ENCODE assay signal across 12 mouse cellular contexts in the genomic region with DNA sequence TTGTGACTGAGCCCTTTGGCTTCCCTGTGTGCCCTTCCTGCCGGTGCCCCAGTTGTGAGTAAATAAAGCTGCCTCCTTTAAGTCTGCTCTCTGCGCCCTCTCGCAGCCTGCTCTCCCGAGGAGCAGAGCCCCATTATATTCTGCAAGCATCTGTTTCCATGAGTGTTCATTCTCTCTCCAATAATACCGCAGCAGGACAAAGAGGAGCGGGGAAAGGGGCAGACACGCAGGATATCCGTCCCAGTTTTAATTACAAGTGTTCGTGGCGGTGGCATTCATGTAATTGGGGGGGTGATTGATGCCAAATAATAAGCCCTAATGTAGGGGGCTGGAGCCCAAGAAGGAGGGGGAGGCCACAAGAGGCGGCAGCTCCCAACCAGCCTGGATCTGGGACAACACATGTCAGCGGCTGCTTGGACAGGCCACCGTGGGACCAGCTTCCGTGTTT.
DNase-seq lines count a peak whose midpoint lies in the region; ATAC-seq and TF ChIP-seq lines count a peak whose summit lies in the region.
"Had no signal": no experiment of that assay in that cellular context is flagged by ENCODE, and none has a peak within 500 bp of the region (broad histone marks: within the 10 kb centered on the region; RNA-seq: fewer than 3 reads in every experiment).

No protein-coding gene starts in this region.

- peaks cover 10% of the 10 kb centered on the region; the same call in 1 of the 2 replicates for H3K27me3 ChIP-seq in forebrain, embryonic 16.5 days (replicated peaks; ENCODE audit: control insufficient read depth, insufficient read depth, low read length)
- H3K27me3 ChIP-seq in limb, embryonic 12.5 days = peaks cover 15% of the 10 kb centered on the region; the same call in 1 of the 2 replicates
- no peaks in the 10 kb centered on the region for H3K27me3 ChIP-seq in neural tube, embryonic 14.5 days (ENCODE audit: control insufficient read depth, insufficient read depth, low read length)
- no peaks in the 10 kb centered on the region for H3K27me3 ChIP-seq in lung, postnatal 0 days (replicated peaks; ENCODE audit: insufficient read depth, low read length)

- H3K27ac ChIP-seq in forebrain, embryonic 16.5 days (ENCODE audit: low read length) = peak overlapping the region; percentile 69
- no peak overlapping the region for H3K27ac ChIP-seq in limb, embryonic 12.5 days
- H3K27ac ChIP-seq in neural tube, embryonic 14.5 days (ENCODE audit: low read depth, low read length) = no peak overlapping the region
- H3K27ac ChIP-seq in lung, postnatal 0 days (ENCODE audit: low read length) = no peak overlapping the region
- H3K27ac ChIP-seq: embryonic facial prominence, embryonic 13.5 days had no signal

- no peak for TF ChIP-seq CTCF in lung, postnatal 0 days (IDR thresholded peaks at IDR 0.05)

- peaks cover 17% of the 10 kb centered on the region for H3K4me1 ChIP-seq in forebrain, embryonic 16.5 days (replicated peaks; ENCODE audit: control insufficient read depth, insufficient read depth, low read length)
- H3K4me1 ChIP-seq in limb, embryonic 12.5 days (replicated peaks) = peaks cover 15% of the 10 kb centered on the region
- H3K4me1 ChIP-seq in neural tube, embryonic 14.5 days (ENCODE audit: control insufficient read depth, insufficient read depth, low read length) = peaks cover 3% of the 10 kb centered on the region; the same call in 1 of the 2 replicates
- H3K4me1 ChIP-seq in lung, postnatal 0 days (ENCODE audit: insufficient read depth, low read depth, low read length) = no peaks in the 10 kb centered on the region

- ATAC-seq in forebrain, embryonic 16.5 days = peak; percentile 95
- no peak; the same call in 1 of the 2 replicates for ATAC-seq in limb, embryonic 12.5 days (ENCODE audit: insufficient number of reproducible peaks, insufficient read depth, low FRiP score, low TSS enrichment, low read depth)
- peak; percentile 24; the same call in 1 of the 2 replicates for ATAC-seq in neural tube, embryonic 14.5 days (ENCODE audit: low read depth)
- ATAC-seq in lung, postnatal 0 days = no peak

- WGBS in forebrain, embryonic 16.5 days = 7% methylated on average over 14 of the region's 14 CpGs
- WGBS in limb, embryonic 12.5 days = 41% methylated on average over 14 of the region's 14 CpGs
- 27% methylated on average over 14 of the region's 14 CpGs for WGBS in neural tube, embryonic 14.5 days
- 79% methylated on average over 14 of the region's 14 CpGs for WGBS in lung, postnatal 0 days

- peak; percentile 85 for DNase-seq in heart, adult 11 months
- no peak for DNase-seq in heart, adult 8-10 months (ENCODE audit: low spot score)
- no peak for DNase-seq in kidney, postnatal 36 days
- DNase-seq in lung, postnatal 0 days (ENCODE audit: low spot score) = no peak
- DNase-seq in heart, postnatal 36 days = no peak
- DNase-seq: cerebellum, adult 9-11 months; kidney, postnatal 14 days; thymus, adult 2 months had no signal

- no peak overlapping the region for H3K9ac ChIP-seq in forebrain, embryonic 16.5 days (replicated peaks; ENCODE audit: low read depth, low read length)
- H3K9ac ChIP-seq in limb, embryonic 12.5 days (replicated peaks) = 0 out of 2 replicates have a peak overlapping the region, but pooled peaks have one; percentile 1
- H3K9ac ChIP-seq in neural tube, embryonic 14.5 days (replicated peaks; ENCODE audit: low read depth, low read length) = 0 out of 2 replicates have a peak overlapping the region, but pooled peaks have one; percentile 8
- H3K9ac ChIP-seq in lung, postnatal 0 days (replicated peaks; ENCODE audit: low read depth) = no peak overlapping the region
- H3K9ac ChIP-seq: embryonic facial prominence, embryonic 13.5 days had no signal

- no peaks in the 10 kb centered on the region for H3K9me3 ChIP-seq in forebrain, embryonic 16.5 days (ENCODE audit: control insufficient read depth, low read length)
- H3K9me3 ChIP-seq in limb, embryonic 12.5 days = no peaks in the 10 kb centered on the region
- H3K9me3 ChIP-seq in neural tube, embryonic 14.5 days (ENCODE audit: control insufficient read depth, low read length) = no peaks in the 10 kb centered on the region
- no peaks in the 10 kb centered on the region for H3K9me3 ChIP-seq in lung, postnatal 0 days (ENCODE audit: low read length)
- H3K9me3 ChIP-seq: embryonic facial prominence, embryonic 13.5 days had no signal

- peak overlapping the region; percentile 39 for H3K4me2 ChIP-seq in forebrain, embryonic 16.5 days (ENCODE audit: low read length)
- H3K4me2 ChIP-seq in limb, embryonic 12.5 days = peak overlapping the region; percentile 39
- H3K4me2 ChIP-seq in neural tube, embryonic 14.5 days (ENCODE audit: low read depth, low read length) = 0 out of 2 replicates have a peak overlapping the region, but pooled peaks have one; percentile 9
- no peak overlapping the region for H3K4me2 ChIP-seq in lung, postnatal 0 days (replicated peaks; ENCODE audit: low read depth, low read length)
- H3K4me2 ChIP-seq: embryonic facial prominence, embryonic 13.5 days had no signal

- no peak for TF ChIP-seq EP300 in lung, postnatal 0 days (IDR thresholded peaks at IDR 0.05)

- H3K4me3 ChIP-seq in forebrain, embryonic 16.5 days (replicated peaks; ENCODE audit: low read length) = no peak overlapping the region
- H3K4me3 ChIP-seq in limb, embryonic 12.5 days (replicated peaks) = no peak overlapping the region
- no peak overlapping the region for H3K4me3 ChIP-seq in neural tube, embryonic 14.5 days (ENCODE audit: low read depth, low read length)
- no peak overlapping the region for H3K4me3 ChIP-seq in lung, postnatal 0 days (ENCODE audit: low read depth, low read length)
- H3K4me3 ChIP-seq: embryonic facial prominence, embryonic 13.5 days had no signal

- no peaks in the 10 kb centered on the region for H3K36me3 ChIP-seq in forebrain, embryonic 16.5 days (ENCODE audit: control insufficient read depth, insufficient read depth)
- no peaks in the 10 kb centered on the region for H3K36me3 ChIP-seq in limb, embryonic 12.5 days
- no peaks in the 10 kb centered on the region for H3K36me3 ChIP-seq in neural tube, embryonic 14.5 days (ENCODE audit: control insufficient read depth, insufficient read depth, low read length)
- no peaks in the 10 kb centered on the region for H3K36me3 ChIP-seq in lung, postnatal 0 days (ENCODE audit: insufficient read depth, low read length)
- H3K36me3 ChIP-seq: embryonic facial prominence, embryonic 13.5 days had no signal

- intact Hi-C loops in heart, postnatal 36 days (cut with DNase I) = no loop called here

Comparison
In these comparisons a context has a peak if more than half of its experiments do, and no peak if none do; other contexts are left out.
1. ATAC-seq: peak in forebrain, embryonic 16.5 days (single experiment) and neural tube, embryonic 14.5 days (single experiment); none in limb, embryonic 12.5 days (single experiment) and lung, postnatal 0 days (single experiment).
2. H3K9ac ChIP-seq: peak in limb, embryonic 12.5 days (single experiment) and neural tube, embryonic 14.5 days (single experiment); none in forebrain, embryonic 16.5 days (single experiment) and lung, postnatal 0 days (single experiment).